Mouse (Mus musculus): ENCODE measurements around the gene Prcc. TPM values are rescaled to one million over a fixed set of nuclear protein-coding genes. Genes with fewer than 3 reads are reported as not detected.

Prcc gene
- 6.5 TPM in 2 replicates for polyA plus RNA-seq (2015; fragmentation: Nextera tagmentation; extraction: Ambion mirVana)

DNA sequence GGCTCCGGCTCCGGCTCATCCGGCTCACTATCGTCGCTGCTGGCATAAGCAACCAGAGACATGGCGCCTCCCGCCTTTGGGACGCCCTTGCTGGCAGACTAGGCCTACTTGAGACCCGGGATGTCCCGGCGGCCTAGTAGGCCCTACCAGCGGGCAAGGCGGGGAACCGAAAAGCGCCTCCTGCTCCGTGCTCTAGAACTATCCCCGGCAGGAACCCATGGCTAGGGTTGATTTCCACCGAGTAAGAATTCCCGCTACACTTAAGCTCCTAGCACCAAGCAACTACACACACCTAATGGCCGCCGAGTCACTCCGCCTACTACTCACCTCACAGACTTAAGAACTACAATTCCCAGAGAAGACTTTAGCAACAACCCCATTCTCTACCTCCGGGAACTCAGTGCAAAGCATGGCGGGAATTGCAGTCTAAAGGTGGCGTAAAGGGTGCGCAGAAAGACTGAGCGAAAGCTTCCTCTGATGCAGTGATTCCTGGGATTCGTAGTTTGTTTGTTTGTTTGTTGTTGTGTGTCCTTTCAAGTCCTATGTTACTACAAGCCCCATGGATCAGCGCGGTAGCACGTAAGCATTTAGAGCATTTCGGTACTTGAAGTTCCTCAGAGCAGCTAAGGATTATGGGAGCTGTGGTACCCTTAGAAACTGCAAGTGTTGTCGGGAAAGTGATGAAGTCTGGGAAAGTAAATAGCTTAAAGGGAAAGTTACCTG lies at the start of gene Prcc:
TSS of gene Prcc (minus strand) at position 328 of the 723 bp plus-strand sequence.
- under 1% methylated on average over 33 of the region's 33 CpGs for WGBS (ENCODE audit: insufficient replicate concordance)
- Histone ChIP-seq H3K9ac (peak within 1 kb of the TSS; percentile 77), H3K9me3 (replicated peaks) (no peaks in the 10 kb centered on the region), H3K4me3 (replicated peaks) (peak within 1 kb of the TSS; percentile 71), H3K36me3 (replicated peaks) (peaks cover 14% of the 10 kb centered on the region), H3K27me3 (no peaks in the 10 kb centered on the region), H3K4me2 (peak within 1 kb of the TSS; percentile 81), H3K4me1 (replicated peaks) (peaks cover 30% of the 10 kb centered on the region), H3K27ac (replicated peaks) (peak within 1 kb of the TSS; percentile 91)
- ATAC-seq (ENCODE audit: insufficient read depth) = peak; percentile 96

GRCm38 (mm10) chr3:87935201-87935600 lies 49.8 kb upstream of the Prcc start:
- 70% methylated on average over 4 of the region's 4 CpGs for WGBS (ENCODE audit: insufficient replicate concordance)
- peaks cover 83% of the 10 kb centered on the region for H3K36me3 ChIP-seq (replicated peaks)
- H3K9me3 ChIP-seq (replicated peaks) = no peaks in the 10 kb centered on the region
- H3K4me1 ChIP-seq (replicated peaks) = peaks cover 43% of the 10 kb centered on the region
- H3K27me3 ChIP-seq = no peaks in the 10 kb centered on the region
- ATAC-seq (ENCODE audit: insufficient read depth) = no peak
- H3K4me2 ChIP-seq = no peak overlapping the region
- no peak overlapping the region for H3K27ac ChIP-seq (replicated peaks)
- no peak overlapping the region for H3K4me3 ChIP-seq (replicated peaks)
- no peak overlapping the region for H3K9ac ChIP-seq

DNA sequence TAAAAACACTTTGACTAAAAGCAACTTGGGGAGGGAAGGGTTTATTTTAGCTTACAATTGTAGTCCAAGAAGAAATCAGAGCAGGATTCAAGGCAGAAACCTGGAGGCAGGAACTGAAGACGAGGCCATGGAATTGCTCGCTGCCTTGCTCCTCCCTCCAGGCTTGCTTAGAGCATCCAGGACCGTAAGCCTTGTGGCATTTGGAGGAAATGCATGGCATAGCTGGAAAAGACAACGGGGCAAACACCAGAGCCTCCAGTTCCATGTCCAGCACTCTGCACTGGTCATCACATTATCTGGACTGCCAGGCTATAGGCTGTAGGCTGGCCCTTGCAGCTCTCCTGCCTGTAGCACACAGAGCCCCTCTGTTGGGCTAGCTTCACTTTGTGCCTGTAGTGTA lies 49.1 kb upstream of the Prcc start:
- no peak overlapping the region for H3K4me3 ChIP-seq (replicated peaks)
- WGBS (ENCODE audit: insufficient replicate concordance) = 75% methylated on average over 4 of the region's 4 CpGs
- no peaks in the 10 kb centered on the region for H3K9me3 ChIP-seq (replicated peaks)
- peaks cover 76% of the 10 kb centered on the region for H3K36me3 ChIP-seq (replicated peaks)
- no peak overlapping the region for H3K27ac ChIP-seq (replicated peaks)
- ATAC-seq (ENCODE audit: insufficient read depth) = no peak
- H3K4me1 ChIP-seq (replicated peaks) = peaks cover 44% of the 10 kb centered on the region
- H3K4me2 ChIP-seq = no peak overlapping the region
- H3K27me3 ChIP-seq = no peaks in the 10 kb centered on the region
- H3K9ac ChIP-seq = no peak overlapping the region

DNA sequence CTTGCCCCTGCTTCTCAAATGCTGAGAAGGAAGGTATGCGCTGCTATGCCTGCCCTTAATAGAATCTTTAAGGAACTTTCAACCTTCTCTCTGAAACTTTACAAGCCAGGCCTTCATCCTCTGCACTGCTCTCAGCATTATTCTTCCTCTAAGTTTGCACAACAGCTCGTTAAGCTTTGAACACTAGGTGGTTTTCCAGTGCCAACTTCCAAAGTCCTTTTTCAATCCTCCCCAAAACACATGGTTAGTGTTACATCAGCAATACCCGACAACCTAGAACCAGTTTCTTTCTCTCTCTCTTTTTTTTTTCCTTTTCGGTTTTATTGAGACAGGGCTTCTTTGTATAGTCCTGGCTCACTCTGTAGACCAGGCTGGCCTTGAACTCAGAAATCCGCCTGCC lies 48.6 kb upstream of the Prcc start:
- H3K27ac ChIP-seq (replicated peaks) = no peak overlapping the region
- no peaks in the 10 kb centered on the region for H3K9me3 ChIP-seq (replicated peaks)
- no peak overlapping the region for H3K4me2 ChIP-seq
- peaks cover 49% of the 10 kb centered on the region for H3K4me1 ChIP-seq (replicated peaks)
- WGBS (ENCODE audit: insufficient replicate concordance) = 71% methylated on average over 5 of the region's 5 CpGs
- H3K36me3 ChIP-seq (replicated peaks) = peaks cover 71% of the 10 kb centered on the region
- no peaks in the 10 kb centered on the region for H3K27me3 ChIP-seq
- no peak for ATAC-seq (ENCODE audit: insufficient read depth)
- no peak overlapping the region for H3K9ac ChIP-seq
- no peak overlapping the region for H3K4me3 ChIP-seq (replicated peaks)

DNA sequence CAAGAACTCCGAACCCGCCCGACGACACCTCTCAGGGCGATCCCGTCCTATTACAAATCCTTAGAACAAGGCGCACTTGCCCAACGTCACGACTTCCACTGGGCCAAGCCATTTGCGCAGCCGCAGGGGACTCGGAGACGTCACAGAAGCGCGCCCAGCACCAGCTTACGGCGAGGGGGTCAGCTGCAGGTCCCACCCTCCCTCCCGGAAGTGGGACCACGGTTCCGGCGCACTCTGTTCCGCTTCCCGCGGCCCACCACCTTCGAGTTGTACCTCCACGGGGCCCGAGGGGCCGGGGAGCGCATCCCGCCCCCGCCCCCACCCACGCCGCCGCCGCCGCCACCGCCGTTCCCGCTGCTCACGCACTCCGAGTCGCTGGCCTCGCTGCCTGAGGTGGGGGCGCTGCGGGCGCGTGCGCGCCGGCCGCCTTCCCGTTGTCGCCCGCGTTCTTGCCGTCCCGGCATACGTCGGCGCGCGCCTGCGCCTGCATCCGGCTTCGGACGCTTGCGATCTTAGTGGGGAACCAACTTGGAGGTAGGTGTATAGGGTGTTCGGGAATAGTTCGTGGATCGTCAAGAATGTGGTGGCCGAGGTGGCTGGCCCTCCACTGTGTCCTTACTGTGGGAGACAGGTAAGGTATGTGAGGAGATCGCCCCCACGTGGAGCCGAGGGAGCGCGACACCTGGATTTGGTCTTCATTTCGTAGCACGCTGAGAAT lies 44.8 kb upstream of the Prcc start, which contains the start of the genes Isg20l2 and Rrnad1:
TSS of gene Isg20l2 (plus strand) at position 237 of the 718 bp plus-strand sequence.
TSS of gene Rrnad1 (minus strand) at position 640 of the 718 bp plus-strand sequence.
- H3K9ac ChIP-seq = peak within 1 kb of the TSS; percentile 79
- peaks cover 48% of the 10 kb centered on the region for H3K4me1 ChIP-seq (replicated peaks)
- H3K4me3 ChIP-seq (replicated peaks) = peak within 1 kb of the TSS; percentile 86
- H3K36me3 ChIP-seq (replicated peaks) = peaks cover 63% of the 10 kb centered on the region
- peak within 1 kb of the TSS; percentile 89 for H3K27ac ChIP-seq (replicated peaks)
- ATAC-seq (ENCODE audit: insufficient read depth) = peak; percentile 92
- no peaks in the 10 kb centered on the region for H3K9me3 ChIP-seq (replicated peaks)
- no peaks in the 10 kb centered on the region for H3K27me3 ChIP-seq
- under 1% methylated on average over 78 of the region's 78 CpGs for WGBS (ENCODE audit: insufficient replicate concordance)
- H3K4me2 ChIP-seq = peak within 1 kb of the TSS; percentile 87

- H3K4me3 ChIP-seq (replicated peaks) = peak overlapping the region; percentile 86
- peaks cover 63% of the 10 kb centered on the region for H3K36me3 ChIP-seq (replicated peaks)
- H3K27ac ChIP-seq (replicated peaks) = peak overlapping the region; percentile 89
- H3K27me3 ChIP-seq = no peaks in the 10 kb centered on the region
- peak overlapping the region; percentile 79 for H3K9ac ChIP-seq
- no peaks in the 10 kb centered on the region for H3K9me3 ChIP-seq (replicated peaks)
- peak; percentile 47 for ATAC-seq (ENCODE audit: insufficient read depth)
- H3K4me2 ChIP-seq = peak overlapping the region; percentile 87
- peaks cover 41% of the 10 kb centered on the region for H3K4me1 ChIP-seq (replicated peaks)
- WGBS (ENCODE audit: insufficient replicate concordance) = 3% methylated on average over 26 of the region's 26 CpGs
These were observed 44.1 kb upstream of the Prcc start for GRCm38 (mm10) chr3:87929341-87930077.

GRCm38 (mm10) chr3:87927452-87927851 lies 42.0 kb upstream of the Prcc start:
- H3K27ac ChIP-seq (replicated peaks) = no peak overlapping the region
- H3K4me2 ChIP-seq = no peak overlapping the region
- ATAC-seq (ENCODE audit: insufficient read depth) = no peak
- no peak overlapping the region for H3K4me3 ChIP-seq (replicated peaks)
- H3K9me3 ChIP-seq (replicated peaks) = no peaks in the 10 kb centered on the region
- no peak overlapping the region for H3K9ac ChIP-seq
- peaks cover 30% of the 10 kb centered on the region for H3K4me1 ChIP-seq (replicated peaks)
- no peaks in the 10 kb centered on the region for H3K27me3 ChIP-seq
- 81% methylated on average over 5 of the region's 5 CpGs for WGBS (ENCODE audit: insufficient replicate concordance)
- peaks cover 66% of the 10 kb centered on the region for H3K36me3 ChIP-seq (replicated peaks)

GRCm38 (mm10) chr3:87924996-87925395 lies 39.6 kb upstream of the Prcc start:
- H3K9ac ChIP-seq = no peak overlapping the region
- H3K9me3 ChIP-seq (replicated peaks) = no peaks in the 10 kb centered on the region
- H3K4me1 ChIP-seq (replicated peaks) = peaks cover 26% of the 10 kb centered on the region
- H3K4me3 ChIP-seq (replicated peaks) = no peak overlapping the region
- H3K36me3 ChIP-seq (replicated peaks) = peaks cover 61% of the 10 kb centered on the region
- no peak for ATAC-seq (ENCODE audit: insufficient read depth)
- no peak overlapping the region for H3K4me2 ChIP-seq
- H3K27me3 ChIP-seq = no peaks in the 10 kb centered on the region
- WGBS (ENCODE audit: insufficient replicate concordance) = 80% methylated on average over 7 of the region's 7 CpGs
- no peak overlapping the region for H3K27ac ChIP-seq (replicated peaks)

- Histone ChIP-seq H3K4me1 (replicated peaks) (peaks cover 27% of the 10 kb centered on the region), H3K27ac (replicated peaks) (no peak overlapping the region; the same call in 1 of the 2 replicates), H3K4me3 (replicated peaks) (peak overlapping the region; percentile 69), H3K27me3 (no peaks in the 10 kb centered on the region), H3K9me3 (replicated peaks) (no peaks in the 10 kb centered on the region), H3K9ac (peak overlapping the region; percentile 75), H3K36me3 (replicated peaks) (peaks cover 61% of the 10 kb centered on the region), H3K4me2 (peak overlapping the region; percentile 85)
- WGBS (ENCODE audit: insufficient replicate concordance) = 54% methylated on average over 9 of the region's 9 CpGs
- ATAC-seq (ENCODE audit: insufficient read depth) = no peak
These were observed 35.0 kb upstream of the Prcc start for GRCm38 (mm10) chr3:87920270-87920943.

GRCm38 (mm10) chr3:87919336-87920108 lies 34.1 kb upstream of the Prcc start, which contains the start of gene Mrpl24:
Gene Mrpl24 (plus strand): TSS chr3:87919506.
- H3K4me2 ChIP-seq = peak within 1 kb of the TSS; percentile 85
- H3K27ac ChIP-seq (replicated peaks) = peak within 1 kb of the TSS; percentile 82
- no peaks in the 10 kb centered on the region for H3K27me3 ChIP-seq
- peaks cover 33% of the 10 kb centered on the region for H3K4me1 ChIP-seq (replicated peaks)
- WGBS (ENCODE audit: insufficient replicate concordance) = under 1% methylated on average over 30 of the region's 30 CpGs
- peak within 1 kb of the TSS; percentile 69 for H3K4me3 ChIP-seq (replicated peaks)
- peak within 1 kb of the TSS; percentile 75 for H3K9ac ChIP-seq
- H3K36me3 ChIP-seq (replicated peaks) = peaks cover 61% of the 10 kb centered on the region
- no peaks in the 10 kb centered on the region for H3K9me3 ChIP-seq (replicated peaks)
- peak; percentile 74 for ATAC-seq (ENCODE audit: insufficient read depth)

Data from liver, embryonic 15.5 days (tissue).